Mouse (Mus musculus) embryonic facial prominence, embryonic 10.5 days (tissue): ENCODE measurements around the gene Carf. TPM values are rescaled to one million over a fixed set of nuclear protein-coding genes. Genes with fewer than 3 reads are reported as not detected.
A peak's percentile ranks its signal among the peaks of the same experiment; 100 is the strongest.
"Not testable (repeated sequence)": the region's sequence is repeated elsewhere in the genome, so short reads cannot be mapped to it uniquely, and the experiment has no call there.

Source experiments
- DNase-seq: peaks from one replicate; pipeline ENCODE4 v3.0.0-alpha.2; 2017; ENCODE audit warnings: low spot score
- H3K27ac ChIP-seq: fragments of 300-500 bp; sonication (generic); replicated peaks from 2 replicates; pipeline ENCODE4 v1.5.1; 2016; ENCODE audit warnings: mild to moderate bottlenecking
- H3K27me3 ChIP-seq: fragments of 300-500 bp; sonication (generic); replicated peaks from 2 replicates; pipeline ENCODE4 v1.6.1; 2016; ENCODE audit warnings: low read depth, mild to moderate bottlenecking; ENCODE audit not compliant: poor library complexity, severe bottlenecking
- H3K36me3 ChIP-seq: fragments of 300-500 bp; sonication (generic); replicated peaks from 2 replicates; pipeline ENCODE4 v1.6.1; 2016; ENCODE audit warnings: mild to moderate bottlenecking, moderate library complexity
- H3K4me1 ChIP-seq: fragments of 300-500 bp; sonication (generic); 2 replicates; pipeline ENCODE4 v1.6.1; 2016
- H3K4me3 ChIP-seq: fragments of 300-500 bp; sonication (generic); 2 replicates; pipeline ENCODE4 v1.5.1; 2016; ENCODE audit warnings: mild to moderate bottlenecking, moderate library complexity
- H3K9me3 ChIP-seq: fragments of 300-500 bp; sonication (generic); 2 replicates; pipeline ENCODE4 v1.6.1; 2016; ENCODE audit warnings: mild to moderate bottlenecking
- WGBS: fragments of 180-500 bp; shearing (Covaris S2); methylation state at CpG from one replicate; pipeline ENCODE4 v1.1.7; 2016; 5-methylcytosine and 5-hydroxymethylcytosine counted together
- polyA plus RNA-seq: library from polyadenylated mRNA; unstranded; fragments of >200 nt; fragmentation: Nextera tagmentation; extraction: Ambion mirVana; gene quantifications from 2 replicates; pipeline ENCODE4 v1.2.1, GENCODE M21; 2016

The Carf gene
- polyA plus RNA-seq, 1 experiment from 2014 or later, result 5.6 TPM

GRCm38 (mm10) chr1:60137346-60137745 lies 39.3 kb downstream of the Carf start:
- no peaks in the 10 kb centered on the region for H3K27me3 ChIP-seq
- no peak overlapping the region for H3K27ac ChIP-seq
- no peak overlapping the region for H3K4me3 ChIP-seq
- no peak for DNase-seq
- WGBS, result 50% methylated on average over 9 of the region's 9 CpGs
- no peaks in the 10 kb centered on the region for H3K4me1 ChIP-seq
- H3K36me3 ChIP-seq, result peaks cover 6% of the 10 kb centered on the region
- no peaks in the 10 kb centered on the region for H3K9me3 ChIP-seq

- Histone ChIP-seq H3K36me3 (peaks cover 2% of the 10 kb centered on the region; the same call in 1 of the 2 replicates), H3K4me1 (no peaks in the 10 kb centered on the region), H3K27ac (no peak overlapping the region), H3K9me3 (no peaks in the 10 kb centered on the region), H3K4me3 (no peak overlapping the region), H3K27me3 (no peaks in the 10 kb centered on the region)
- DNase-seq, result peak; percentile 25
- WGBS, result 68% methylated on average over 5 of the region's 5 CpGs
Observed at GRCm38 (mm10) chr1:60152700-60153099, 54.7 kb downstream of the Carf start.

GRCm38 (mm10) chr1:60156651-60157050 lies 58.6 kb downstream of the Carf start:
- H3K27ac ChIP-seq, result no peak overlapping the region
- no peaks in the 10 kb centered on the region for H3K9me3 ChIP-seq
- no peak overlapping the region for H3K4me3 ChIP-seq
- no peaks in the 10 kb centered on the region for H3K36me3 ChIP-seq
- H3K4me1 ChIP-seq, result peaks cover 10% of the 10 kb centered on the region
- no peaks in the 10 kb centered on the region for H3K27me3 ChIP-seq
- WGBS, result 78% methylated on average over 7 of the region's 7 CpGs
- no peak for DNase-seq

GRCm38 (mm10) chr1:60158411-60158810 lies 60.4 kb downstream of the Carf start:
- Histone ChIP-seq H3K27ac (no peak overlapping the region), H3K4me1 (peaks cover 10% of the 10 kb centered on the region), H3K27me3 (no peaks in the 10 kb centered on the region), H3K36me3 (no peaks in the 10 kb centered on the region), H3K9me3 (no peaks in the 10 kb centered on the region), H3K4me3 (no peak overlapping the region)
- DNase-seq, result peak; percentile 59
- 42% methylated on average over 3 of the region's 3 CpGs for WGBS

GRCm38 (mm10) chr1:60163676-60164075 lies 65.6 kb downstream of the Carf start:
- Histone ChIP-seq H3K27ac (no peak overlapping the region), H3K36me3 (no peaks in the 10 kb centered on the region), H3K9me3 (no peaks in the 10 kb centered on the region), H3K4me1 (peaks cover 2% of the 10 kb centered on the region; the same call in 1 of the 2 replicates), H3K27me3 (no peaks in the 10 kb centered on the region), H3K4me3 (no peak overlapping the region)
- 84% methylated on average over 3 of the region's 3 CpGs for WGBS
- no peak for DNase-seq

GRCm38 (mm10) chr1:60169626-60170025 lies 71.6 kb downstream of the Carf start:
- Histone ChIP-seq H3K4me1 (no peaks in the 10 kb centered on the region), H3K27me3 (no peaks in the 10 kb centered on the region), H3K27ac (no peak overlapping the region), H3K9me3 (no peaks in the 10 kb centered on the region), H3K36me3 (no peaks in the 10 kb centered on the region), H3K4me3 (no peak overlapping the region)
- no peak for DNase-seq
- 79% methylated on average over 2 of the region's 2 CpGs for WGBS

GRCm38 (mm10) chr1:60170251-60170650 lies 72.2 kb downstream of the Carf start:
- H3K27me3 ChIP-seq, result no peaks in the 10 kb centered on the region
- H3K4me1 ChIP-seq, result no peaks in the 10 kb centered on the region
- H3K27ac ChIP-seq, result no peak overlapping the region
- WGBS, result 74% methylated on average over 2 of the region's 2 CpGs
- no peaks in the 10 kb centered on the region for H3K9me3 ChIP-seq
- H3K4me3 ChIP-seq, result no peak overlapping the region
- no peaks in the 10 kb centered on the region for H3K36me3 ChIP-seq
- DNase-seq, result no peak

GRCm38 (mm10) chr1:60173119-60173518 lies 75.1 kb downstream of the Carf start:
- WGBS, result 88% methylated on average over 3 of the region's 3 CpGs
- Histone ChIP-seq H3K27me3 (no peaks in the 10 kb centered on the region), H3K36me3 (no peaks in the 10 kb centered on the region), H3K4me1 (no peaks in the 10 kb centered on the region), H3K4me3 (no peak overlapping the region), H3K9me3 (no peaks in the 10 kb centered on the region), H3K27ac (no peak overlapping the region)
- no peak for DNase-seq

- H3K36me3 ChIP-seq, H3K27me3 ChIP-seq, H3K4me3 ChIP-seq, H3K9me3 ChIP-seq, DNase-seq, H3K27ac ChIP-seq: not testable (repeated sequence)
- H3K4me1 ChIP-seq, result peaks cover 10% of the 10 kb centered on the region
- 91% methylated on average over 1 of the region's 1 CpGs for WGBS
Observed at GRCm38 (mm10) chr1:60177814-60178213, 79.8 kb downstream of the Carf start.

- H3K27me3 ChIP-seq, result no peaks in the 10 kb centered on the region
- DNase-seq, result peak; percentile 24
- H3K9me3 ChIP-seq, result no peaks in the 10 kb centered on the region
- no peaks in the 10 kb centered on the region for H3K36me3 ChIP-seq
- WGBS, result 25% methylated on average over 4 of the region's 4 CpGs
- peaks cover 10% of the 10 kb centered on the region for H3K4me1 ChIP-seq
- H3K27ac ChIP-seq, result peak overlapping the region; percentile 98
- H3K4me3 ChIP-seq, result peak overlapping the region; percentile 88
Observed at GRCm38 (mm10) chr1:60179376-60179775, 81.3 kb downstream of the Carf start.

- under 1% methylated on average over 74 of the region's 74 CpGs for WGBS
- peak within 1 kb of the TSS; percentile 98 for H3K27ac ChIP-seq
- DNase-seq, result peak; percentile 99
- H3K4me1 ChIP-seq, result peaks cover 10% of the 10 kb centered on the region
- H3K27me3 ChIP-seq, result no peaks in the 10 kb centered on the region
- H3K9me3 ChIP-seq, result no peaks in the 10 kb centered on the region
- peak within 1 kb of the TSS; percentile 88 for H3K4me3 ChIP-seq
- H3K36me3 ChIP-seq, result no peaks in the 10 kb centered on the region
Observed at GRCm38 (mm10) chr1:60179932-60180783, 82.1 kb downstream of the Carf start, which contains the start of gene Nbeal1. Nbeal1 (plus strand) TSS chr1:60180599.

GRCm38 (mm10) chr1:60180784-60181221 lies 82.8 kb downstream of the Carf start:
- Histone ChIP-seq H3K4me3 (peak overlapping the region; percentile 88), H3K36me3 (no peaks in the 10 kb centered on the region), H3K4me1 (peaks cover 10% of the 10 kb centered on the region), H3K27ac (peak overlapping the region; percentile 98), H3K9me3 (no peaks in the 10 kb centered on the region), H3K27me3 (no peaks in the 10 kb centered on the region)
- DNase-seq, result no peak
- under 1% methylated on average over 30 of the region's 30 CpGs for WGBS

- Histone ChIP-seq H3K27me3 (no peaks in the 10 kb centered on the region), H3K27ac (no peak overlapping the region), H3K36me3 (peaks cover 5% of the 10 kb centered on the region; the same call in 1 of the 2 replicates), H3K4me3 (no peak overlapping the region), H3K4me1 (no peaks in the 10 kb centered on the region), H3K9me3 (no peaks in the 10 kb centered on the region)
- no peak for DNase-seq
Observed at GRCm38 (mm10) chr1:60188454-60188853, 90.4 kb downstream of the Carf start.
